ENCODE assay signal across 20 mouse cellular contexts in genomic region chr9:44075276-44075995, GRCm38 (mm10). TPM values are rescaled to one million over a fixed set of nuclear protein-coding genes. Genes with fewer than 3 reads are reported as not detected.
DNase-seq lines count a peak whose midpoint lies in the region; ATAC-seq and TF ChIP-seq lines count a peak whose summit lies in the region.
"Had no signal": no experiment of that assay in that cellular context is flagged by ENCODE, and none has a peak within 500 bp of the region (broad histone marks: within the 10 kb centered on the region; RNA-seq: fewer than 3 reads in every experiment).

No protein-coding gene starts in this region.

- H3K36me3 ChIP-seq in midbrain, embryonic 11.5 days (ENCODE audit: control insufficient read depth, insufficient read depth, low read length): no peaks in the 10 kb centered on the region
- no peaks in the 10 kb centered on the region for H3K36me3 ChIP-seq in midbrain, embryonic 15.5 days (replicated peaks)
- H3K36me3 ChIP-seq: embryonic facial prominence, embryonic 15.5 days; limb, embryonic 10.5 days; liver, embryonic 12.5 days; neural tube, embryonic 13.5 days; stomach, embryonic 15.5 days had no signal

- peak overlapping the region; percentile 76 for H3K4me3 ChIP-seq in gastrocnemius, adult 2 months
- H3K4me3 ChIP-seq in midbrain, embryonic 11.5 days (ENCODE audit: low read depth, low read length): no peak overlapping the region
- H3K4me3 ChIP-seq in midbrain, embryonic 15.5 days: no peak overlapping the region
- H3K4me3 ChIP-seq: embryonic facial prominence, embryonic 15.5 days; limb, embryonic 10.5 days; liver, embryonic 12.5 days; neural tube, embryonic 13.5 days; stomach, embryonic 15.5 days had no signal

- H3K4me1 ChIP-seq in midbrain, embryonic 11.5 days (ENCODE audit: control insufficient read depth, insufficient read depth, low read length): peaks cover 37% of the 10 kb centered on the region
- H3K4me1 ChIP-seq in midbrain, embryonic 15.5 days: peaks cover 27% of the 10 kb centered on the region

- 80% methylated on average over 24 of the region's 24 CpGs for WGBS in midbrain, embryonic 11.5 days
- 74% methylated on average over 24 of the region's 24 CpGs for WGBS in midbrain, embryonic 15.5 days

- TF ChIP-seq CTCF in gastrocnemius, adult 2 months (IDR thresholded peaks at IDR 0.05): no peak

- no peak overlapping the region for H3K4me2 ChIP-seq in midbrain, embryonic 11.5 days
- H3K4me2 ChIP-seq in midbrain, embryonic 15.5 days: no peak overlapping the region
- H3K4me2 ChIP-seq: embryonic facial prominence, embryonic 15.5 days; liver, embryonic 12.5 days; neural tube, embryonic 13.5 days; stomach, embryonic 15.5 days had no signal

- no peaks in the 10 kb centered on the region for H3K9me3 ChIP-seq in midbrain, embryonic 11.5 days (ENCODE audit: control insufficient read depth, low read length)
- H3K9me3 ChIP-seq in midbrain, embryonic 15.5 days: no peaks in the 10 kb centered on the region
- H3K9me3 ChIP-seq: embryonic facial prominence, embryonic 15.5 days; G1E; limb, embryonic 10.5 days; liver, embryonic 12.5 days; neural tube, embryonic 13.5 days; stomach, embryonic 15.5 days had no signal

- intact Hi-C loops in gastrocnemius, adult 2 months (cut with DNase I): no loop called here
- intact Hi-C loops in gastrocnemius, postnatal 36 days (cut with DNase I): no loop called here

- DNase-seq in gastrocnemius, adult 2 months: peak; percentile 47
- no peak for DNase-seq in gastrocnemius, postnatal 36 days
- DNase-seq in midbrain, embryonic 11.5 days (ENCODE audit: low spot score, missing footprints): peak; percentile 80
- DNase-seq in kidney, adult 8-10 months: peak; percentile 35 to 52
- DNase-seq in skeletal muscle tissue, adult 2 months (ENCODE audit: low read depth, low spot score): peak; percentile 13
- DNase-seq in frontal cortex, postnatal 36 days (ENCODE audit: low spot score in 2 of 2): no peak
- DNase-seq: adrenal gland, adult 8-10 months; gastrocnemius, postnatal 10 days; thymus, postnatal 25 days had no signal

- peak overlapping the region; percentile 97 for H3K27ac ChIP-seq in gastrocnemius, adult 2 months
- no peak overlapping the region for H3K27ac ChIP-seq in midbrain, embryonic 11.5 days (ENCODE audit: low read depth, low read length)
- H3K27ac ChIP-seq in midbrain, embryonic 15.5 days: no peak overlapping the region
- H3K27ac ChIP-seq: embryonic facial prominence, embryonic 15.5 days; limb, embryonic 10.5 days; liver, embryonic 12.5 days; neural tube, embryonic 13.5 days; stomach, embryonic 15.5 days had no signal

- no peaks in the 10 kb centered on the region for H3K27me3 ChIP-seq in midbrain, embryonic 11.5 days (ENCODE audit: control insufficient read depth, insufficient read depth, low read length)
- no peaks in the 10 kb centered on the region; the same call in 1 of the 2 replicates for H3K27me3 ChIP-seq in midbrain, embryonic 15.5 days (replicated peaks)
- H3K27me3 ChIP-seq: embryonic facial prominence, embryonic 15.5 days; neural tube, embryonic 13.5 days; stomach, embryonic 15.5 days had no signal

- ATAC-seq in midbrain, embryonic 11.5 days (ENCODE audit: low FRiP score): no peak
- ATAC-seq in midbrain, embryonic 15.5 days (replicated peaks): no peak
- ATAC-seq: forebrain, embryonic 16.5 days; liver, embryonic 12.5 days had no signal

- H3K9ac ChIP-seq in midbrain, embryonic 11.5 days (ENCODE audit: low read length): no peak overlapping the region
- H3K9ac ChIP-seq in midbrain, embryonic 15.5 days: no peak overlapping the region
- H3K9ac ChIP-seq: embryonic facial prominence, embryonic 15.5 days; liver, embryonic 12.5 days; neural tube, embryonic 13.5 days; stomach, embryonic 15.5 days had no signal

RNA-seq across cellular contexts. Expression of gene Usp2, which starts 8.6 kb away (rescaled TPM):
- 100 to 1,000 TPM; 223 to 228 TPM for total RNA-seq in gastrocnemius, adult 2 months (2021)
- total RNA-seq in gastrocnemius, postnatal 36 days (2021): 100 to 1,000 TPM; 236 to 254 TPM
- 7.3 and 9.7 TPM in 2 replicates for polyA plus RNA-seq in midbrain, embryonic 11.5 days (2014; fragmentation: Nextera tagmentation; extraction: Ambion mirVana)
- polyA plus RNA-seq in midbrain, embryonic 15.5 days (2015; fragmentation: Nextera tagmentation; extraction: Ambion mirVana): 5.9 and 9.6 TPM in 2 replicates

RNA-seq across cellular contexts. Expression of gene Mfrp, which starts 26.1 kb away (rescaled TPM):
- total RNA-seq in gastrocnemius, adult 2 months (2021): not detected
- total RNA-seq in gastrocnemius, postnatal 36 days (2021): not detected
- not detected in 2 replicates for polyA plus RNA-seq in midbrain, embryonic 11.5 days (2014; fragmentation: Nextera tagmentation; extraction: Ambion mirVana)
- polyA plus RNA-seq in midbrain, embryonic 15.5 days (2015; fragmentation: Nextera tagmentation; extraction: Ambion mirVana): 0.08 and 0.13 TPM in 2 replicates
- total RNA-seq: G1E; megakaryocyte, adult 5-6 weeks; monocyte, adult 5-6 weeks had no signal
- polyA plus RNA-seq: forebrain, embryonic 16.5 days; G1E; heart, postnatal 0 days; liver, embryonic 12.5 days; neural tube, embryonic 13.5 days had no signal

RNA-seq across cellular contexts. Expression of gene C1qtnf5, which starts 31.6 kb away (rescaled TPM):
- total RNA-seq in gastrocnemius, adult 2 months (2021): 1 to 10 TPM; 2.5 to 7.6 TPM
- total RNA-seq in gastrocnemius, postnatal 36 days (2021): 1 to 10 TPM; 6.7 to 9.6 TPM
- 0.85 and 0.99 TPM in 2 replicates for polyA plus RNA-seq in midbrain, embryonic 11.5 days (2014; fragmentation: Nextera tagmentation; extraction: Ambion mirVana)
- polyA plus RNA-seq in midbrain, embryonic 15.5 days (2015; fragmentation: Nextera tagmentation; extraction: Ambion mirVana): 2.9 and 4.1 TPM in 2 replicates
- total RNA-seq: G1E; monocyte, adult 5-6 weeks had no signal
- polyA plus RNA-seq: limb, embryonic 10.5 days had no signal

RNA-seq across cellular contexts. Expression of gene Thy1, which starts 32.3 kb away (rescaled TPM):
- total RNA-seq in gastrocnemius, adult 2 months (2021): 1 to 10 TPM; 9.3 to 9.8 TPM
- 10 to 100 TPM; 13.2 to 18.7 TPM for total RNA-seq in gastrocnemius, postnatal 36 days (2021)
- not detected in 2 replicates for polyA plus RNA-seq in midbrain, embryonic 11.5 days (2014; fragmentation: Nextera tagmentation; extraction: Ambion mirVana)
- 1.0 and 1.6 TPM in 2 replicates for polyA plus RNA-seq in midbrain, embryonic 15.5 days (2015; fragmentation: Nextera tagmentation; extraction: Ambion mirVana)
- total RNA-seq: G1E had no signal
- polyA plus RNA-seq: G1E had no signal

RNA-seq across cellular contexts. Expression of gene Gm49380, which starts 37.9 kb away (rescaled TPM):
- 1 to 10 TPM in 1 of 2 experiments, under 1 TPM in 1; 0.71 to 1.4 TPM for total RNA-seq in gastrocnemius, adult 2 months (2021)
- total RNA-seq in gastrocnemius, postnatal 36 days (2021): 1 to 10 TPM in 1 of 2 experiments, under 1 TPM in 1; 0.57 to 1.3 TPM
- polyA plus RNA-seq in midbrain, embryonic 11.5 days (2014; fragmentation: Nextera tagmentation; extraction: Ambion mirVana): 0.23 and 0.36 TPM in 2 replicates
- polyA plus RNA-seq in midbrain, embryonic 15.5 days (2015; fragmentation: Nextera tagmentation; extraction: Ambion mirVana): 0.13 and 0.25 TPM in 2 replicates
- total RNA-seq: megakaryocyte, adult 5-6 weeks; monocyte, adult 5-6 weeks had no signal
- polyA plus RNA-seq: G1E; heart, postnatal 0 days; liver, embryonic 12.5 days had no signal

Comparison
In these comparisons a context has a peak if more than half of its experiments do, and no peak if none do; other contexts are left out.
1. DNase-seq: peak in gastrocnemius, adult 2 months (single experiment), midbrain, embryonic 11.5 days (single experiment), kidney, adult 8-10 months (2 of 2) and skeletal muscle tissue, adult 2 months (single experiment); none in gastrocnemius, postnatal 36 days (0 of 2) and frontal cortex, postnatal 36 days (0 of 2).